Mouse (Mus musculus) brain, embryonic 14.5 days (tissue): ENCODE data around the gene Cab39.

ENCODE experiments used
- CTCF ChIP-seq: fragments of 200-500 bp; IDR thresholded peaks from 2 replicates; pipeline ENCODE4 v1.5.1; 2012; ENCODE audit warnings: inconsistent platforms, mild to moderate bottlenecking, moderate library complexity, borderline replicate concordance; ENCODE audit not compliant: insufficient read depth, insufficient read length; ENCODE audit errors: extremely low read depth
- POLR2A ChIP-seq: fragments of 200-500 bp; IDR thresholded peaks from 2 replicates; pipeline ENCODE4 v1.6.1; 2012; ENCODE audit warnings: mild to moderate bottlenecking, inconsistent platforms, borderline replicate concordance; ENCODE audit not compliant: poor library complexity, insufficient read depth, insufficient read length, severe bottlenecking; ENCODE audit errors: extremely low read depth

GRCm38 (mm10) chr1:85778436-85778835 is 14.8 kb upstream of the Cab39 start, which contains the start of gene A630001G21Rik:
- TF ChIP-seq CTCF (no peak), POLR2A (no peak)
